10 mouse cellular contexts compared by ENCODE assay signal in genomic region chr10:39172540-39172931, GRCm38 (mm10). TPM values are rescaled to one million over a fixed set of nuclear protein-coding genes. Genes with fewer than 3 reads are reported as not detected.
DNase-seq lines count a peak whose midpoint lies in the region; ATAC-seq lines count a peak whose summit lies in the region.
"Had no signal": no experiment of that assay in that cellular context is flagged by ENCODE, and none has a peak within 500 bp of the region (broad histone marks: within the 10 kb centered on the region; RNA-seq: fewer than 3 reads in every experiment).

No protein-coding gene starts in this region.

- H3K27me3 ChIP-seq in embryonic facial prominence, embryonic 11.5 days (ENCODE audit: control insufficient read depth, insufficient read depth, low read length) = no peaks in the 10 kb centered on the region
- H3K27me3 ChIP-seq in hindbrain, embryonic 10.5 days (ENCODE audit: insufficient read depth, poor library complexity, severe bottlenecking) = peaks cover 14% of the 10 kb centered on the region; the same call in 1 of the 2 replicates
- H3K27me3 ChIP-seq in liver, embryonic 15.5 days = peaks cover 23% of the 10 kb centered on the region

- no peak overlapping the region for H3K4me3 ChIP-seq in embryonic facial prominence, embryonic 11.5 days (ENCODE audit: low read depth, low read length)
- peak overlapping the region; percentile 57 for H3K4me3 ChIP-seq in hindbrain, embryonic 10.5 days
- no peak overlapping the region for H3K4me3 ChIP-seq in liver, embryonic 15.5 days (replicated peaks)

- WGBS in embryonic facial prominence, embryonic 11.5 days = 73% methylated on average over 6 of the region's 6 CpGs
- WGBS in hindbrain, embryonic 10.5 days = 78% methylated on average over 6 of the region's 6 CpGs
- WGBS in liver, embryonic 15.5 days (ENCODE audit: insufficient replicate concordance) = 43% methylated on average over 6 of the region's 6 CpGs

- H3K27ac ChIP-seq in embryonic facial prominence, embryonic 11.5 days (replicated peaks; ENCODE audit: low read depth, low read length) = no peak overlapping the region; the same call in 1 of the 2 replicates
- H3K27ac ChIP-seq in hindbrain, embryonic 10.5 days = peak overlapping the region; percentile 87
- H3K27ac ChIP-seq in liver, embryonic 15.5 days (replicated peaks) = no peak overlapping the region

- peak overlapping the region; percentile 55; the same call in 1 of the 2 replicates for H3K4me2 ChIP-seq in embryonic facial prominence, embryonic 11.5 days (ENCODE audit: low read depth, low read length)
- H3K4me2 ChIP-seq in liver, embryonic 15.5 days = peak overlapping the region; percentile 18; the same call in 1 of the 2 replicates

- DNase-seq in heart, adult 11 months = peak; percentile 91
- DNase-seq in heart, postnatal 4 days = no peak
- no peak for DNase-seq in embryonic facial prominence, embryonic 11.5 days (ENCODE audit: low spot score)
- no peak for DNase-seq in hindbrain, embryonic 10.5 days (ENCODE audit: low spot score)
- DNase-seq in B cell, adult 2 months = no peak
- no peak for DNase-seq in right cerebral cortex, postnatal 25 days
- DNase-seq in MN1 (ENCODE audit: low spot score) = no peak

- H3K9ac ChIP-seq in embryonic facial prominence, embryonic 11.5 days (replicated peaks; ENCODE audit: low read length) = no peak overlapping the region
- no peak overlapping the region for H3K9ac ChIP-seq in liver, embryonic 15.5 days

- H3K4me1 ChIP-seq in embryonic facial prominence, embryonic 11.5 days (ENCODE audit: control insufficient read depth, insufficient read depth, low read length) = no peaks in the 10 kb centered on the region
- peaks cover 46% of the 10 kb centered on the region for H3K4me1 ChIP-seq in hindbrain, embryonic 10.5 days (replicated peaks)
- peaks cover 33% of the 10 kb centered on the region for H3K4me1 ChIP-seq in liver, embryonic 15.5 days (replicated peaks)

- H3K36me3 ChIP-seq in embryonic facial prominence, embryonic 11.5 days (replicated peaks; ENCODE audit: control insufficient read depth, insufficient read depth, low read depth, low read length) = no peaks in the 10 kb centered on the region
- H3K36me3 ChIP-seq in hindbrain, embryonic 10.5 days = no peaks in the 10 kb centered on the region
- H3K36me3 ChIP-seq in liver, embryonic 15.5 days (replicated peaks) = no peaks in the 10 kb centered on the region

- H3K9me3 ChIP-seq in embryonic facial prominence, embryonic 11.5 days (replicated peaks; ENCODE audit: control insufficient read depth, low read length) = no peaks in the 10 kb centered on the region
- no peaks in the 10 kb centered on the region for H3K9me3 ChIP-seq in hindbrain, embryonic 10.5 days
- no peaks in the 10 kb centered on the region for H3K9me3 ChIP-seq in liver, embryonic 15.5 days (replicated peaks)

- no peak for ATAC-seq in embryonic facial prominence, embryonic 11.5 days (replicated peaks; ENCODE audit: insufficient number of reproducible peaks, low FRiP score, low TSS enrichment, low read depth)
- no peak for ATAC-seq in liver, embryonic 15.5 days (ENCODE audit: insufficient read depth)

RNA-seq across cellular contexts. Expression of gene Ccn6, which starts 8.9 kb away (rescaled TPM):
- total RNA-seq in heart, postnatal 4 days (2021) = not detected
- polyA plus RNA-seq in embryonic facial prominence, embryonic 11.5 days (2014; fragmentation: Nextera tagmentation; extraction: Ambion mirVana) = 0.31 TPM in 1 of 2 replicates, not detected in the other
- polyA plus RNA-seq in hindbrain, embryonic 10.5 days (2016; fragmentation: Nextera tagmentation; extraction: Ambion mirVana) = 0.24 and 0.50 TPM in 2 replicates
- 0.10 TPM in 1 of 2 replicates, not detected in the other for polyA plus RNA-seq in liver, embryonic 15.5 days (2015; fragmentation: Nextera tagmentation; extraction: Ambion mirVana)
- total RNA-seq: hematopoietic stem cell, adult 5-6 weeks; megakaryocyte-erythroid progenitor cell, adult 5-6 weeks had no signal

RNA-seq across cellular contexts. Expression of gene Tube1, which starts 38.8 kb away (rescaled TPM):
- total RNA-seq in heart, postnatal 4 days (2021) = 1 to 10 TPM; 3.7 to 4.4 TPM
- 24.4 and 26.2 TPM in 2 replicates for polyA plus RNA-seq in embryonic facial prominence, embryonic 11.5 days (2014; fragmentation: Nextera tagmentation; extraction: Ambion mirVana)
- 22.0 and 27.1 TPM in 2 replicates for polyA plus RNA-seq in hindbrain, embryonic 10.5 days (2016; fragmentation: Nextera tagmentation; extraction: Ambion mirVana)
- 4.4 and 4.9 TPM in 2 replicates for polyA plus RNA-seq in liver, embryonic 15.5 days (2015; fragmentation: Nextera tagmentation; extraction: Ambion mirVana)

RNA-seq across cellular contexts. Expression of gene Fam229b, which starts 38.8 kb away (rescaled TPM):
- 1 to 10 TPM; 3.6 to 4.8 TPM for total RNA-seq in heart, postnatal 4 days (2021)
- polyA plus RNA-seq in embryonic facial prominence, embryonic 11.5 days (2014; fragmentation: Nextera tagmentation; extraction: Ambion mirVana) = 12.4 and 15.5 TPM in 2 replicates
- 12.6 and 18.0 TPM in 2 replicates for polyA plus RNA-seq in hindbrain, embryonic 10.5 days (2016; fragmentation: Nextera tagmentation; extraction: Ambion mirVana)
- polyA plus RNA-seq in liver, embryonic 15.5 days (2015; fragmentation: Nextera tagmentation; extraction: Ambion mirVana) = 0.89 and 0.91 TPM in 2 replicates
- total RNA-seq: megakaryocyte-erythroid progenitor cell, adult 5-6 weeks had no signal
